Mouse (Mus musculus) embryonic facial prominence, embryonic 10.5 days (tissue): ENCODE data around the gene Zfp786. TPM values are rescaled to one million over a fixed set of nuclear protein-coding genes. Genes with fewer than 3 reads are reported as not detected.
A peak's percentile ranks its signal among the peaks of the same experiment; 100 is the strongest.

Experiments used
- DNase-seq: peaks from one replicate; pipeline ENCODE4 v3.0.0-alpha.2; 2017; ENCODE audit warnings: low spot score
- H3K27ac ChIP-seq: fragments of 300-500 bp; sonication (generic); replicated peaks from 2 replicates; pipeline ENCODE4 v1.5.1; 2016; ENCODE audit warnings: mild to moderate bottlenecking
- H3K27me3 ChIP-seq: fragments of 300-500 bp; sonication (generic); replicated peaks from 2 replicates; pipeline ENCODE4 v1.6.1; 2016; ENCODE audit warnings: low read depth, mild to moderate bottlenecking; ENCODE audit not compliant: poor library complexity, severe bottlenecking
- H3K36me3 ChIP-seq: fragments of 300-500 bp; sonication (generic); replicated peaks from 2 replicates; pipeline ENCODE4 v1.6.1; 2016; ENCODE audit warnings: mild to moderate bottlenecking, moderate library complexity
- H3K4me1 ChIP-seq: fragments of 300-500 bp; sonication (generic); 2 replicates; pipeline ENCODE4 v1.6.1; 2016
- H3K4me3 ChIP-seq: fragments of 300-500 bp; sonication (generic); 2 replicates; pipeline ENCODE4 v1.5.1; 2016; ENCODE audit warnings: mild to moderate bottlenecking, moderate library complexity
- H3K9me3 ChIP-seq: fragments of 300-500 bp; sonication (generic); 2 replicates; pipeline ENCODE4 v1.6.1; 2016; ENCODE audit warnings: mild to moderate bottlenecking
- WGBS: fragments of 180-500 bp; shearing (Covaris S2); methylation state at CpG from one replicate; pipeline ENCODE4 v1.1.7; 2016; 5-methylcytosine and 5-hydroxymethylcytosine counted together
- polyA plus RNA-seq: library from polyadenylated mRNA; unstranded; fragments of >200 nt; fragmentation: Nextera tagmentation; extraction: Ambion mirVana; gene quantifications from 2 replicates; pipeline ENCODE4 v1.2.1, GENCODE M21; 2016

The Zfp786 gene
- polyA plus RNA-seq, 1 experiment from 2014 or later = 7.6 TPM

- no peaks in the 10 kb centered on the region for H3K9me3 ChIP-seq
- peaks cover 37% of the 10 kb centered on the region for H3K36me3 ChIP-seq
- no peak for DNase-seq
- H3K27me3 ChIP-seq = no peaks in the 10 kb centered on the region
- 100% methylated on average over 1 of the region's 1 CpGs for WGBS
- no peak overlapping the region for H3K27ac ChIP-seq
- peaks cover 14% of the 10 kb centered on the region for H3K4me1 ChIP-seq
- H3K4me3 ChIP-seq = no peak overlapping the region
These were observed 14.5 kb downstream of the Zfp786 start for GRCm38 (mm10) chr6:47816151-47816550.

GRCm38 (mm10) chr6:47813257-47813878 lies 17.3 kb downstream of the Zfp786 start, which contains the start of gene Pdia4:
Gene Pdia4 (minus strand): TSS chr6:47813430.
- Histone ChIP-seq H3K36me3 (peaks cover 35% of the 10 kb centered on the region), H3K4me3 (peak within 1 kb of the TSS; percentile 85), H3K27ac (peak within 1 kb of the TSS; percentile 95), H3K27me3 (no peaks in the 10 kb centered on the region), H3K9me3 (no peaks in the 10 kb centered on the region), H3K4me1 (peaks cover 36% of the 10 kb centered on the region)
- peak; percentile 100 for DNase-seq
- under 1% methylated on average over 44 of the region's 44 CpGs for WGBS

- WGBS = 2% methylated on average over 17 of the region's 17 CpGs
- Histone ChIP-seq H3K4me1 (peaks cover 36% of the 10 kb centered on the region), H3K9me3 (no peaks in the 10 kb centered on the region), H3K36me3 (peaks cover 36% of the 10 kb centered on the region), H3K27me3 (no peaks in the 10 kb centered on the region), H3K4me3 (peak overlapping the region; percentile 85), H3K27ac (peak overlapping the region; percentile 95)
- no peak for DNase-seq
These were observed 18.3 kb downstream of the Zfp786 start for GRCm38 (mm10) chr6:47812271-47812915.

- Histone ChIP-seq H3K27ac (peak overlapping the region; percentile 95), H3K9me3 (no peaks in the 10 kb centered on the region), H3K36me3 (peaks cover 42% of the 10 kb centered on the region), H3K27me3 (no peaks in the 10 kb centered on the region), H3K4me3 (peak overlapping the region; percentile 85), H3K4me1 (peaks cover 36% of the 10 kb centered on the region)
- no peak for DNase-seq
- 63% methylated on average over 5 of the region's 5 CpGs for WGBS
These were observed 19.3 kb downstream of the Zfp786 start for GRCm38 (mm10) chr6:47811324-47811723.

GRCm38 (mm10) chr6:47810181-47810580 lies 20.5 kb downstream of the Zfp786 start:
- H3K36me3 ChIP-seq = peaks cover 53% of the 10 kb centered on the region
- H3K27ac ChIP-seq = no peak overlapping the region
- no peaks in the 10 kb centered on the region for H3K27me3 ChIP-seq
- DNase-seq = no peak
- WGBS = 82% methylated on average over 2 of the region's 2 CpGs
- peak overlapping the region; percentile 85 for H3K4me3 ChIP-seq
- peaks cover 36% of the 10 kb centered on the region for H3K4me1 ChIP-seq
- H3K9me3 ChIP-seq = no peaks in the 10 kb centered on the region

- no peak for DNase-seq
- Histone ChIP-seq H3K27ac (no peak overlapping the region), H3K4me3 (peak overlapping the region; percentile 85; the same call in 1 of the 2 replicates), H3K9me3 (no peaks in the 10 kb centered on the region), H3K36me3 (peaks cover 65% of the 10 kb centered on the region), H3K4me1 (peaks cover 31% of the 10 kb centered on the region), H3K27me3 (no peaks in the 10 kb centered on the region)
- 81% methylated on average over 4 of the region's 4 CpGs for WGBS
These were observed 21.6 kb downstream of the Zfp786 start for GRCm38 (mm10) chr6:47809053-47809452.

GRCm38 (mm10) chr6:47808545-47808944 lies 22.1 kb downstream of the Zfp786 start:
- DNase-seq = no peak
- Histone ChIP-seq H3K4me1 (peaks cover 31% of the 10 kb centered on the region), H3K9me3 (no peaks in the 10 kb centered on the region), H3K4me3 (no peak overlapping the region), H3K27ac (no peak overlapping the region), H3K27me3 (no peaks in the 10 kb centered on the region), H3K36me3 (peaks cover 70% of the 10 kb centered on the region)
- WGBS = 95% methylated on average over 5 of the region's 5 CpGs

- Histone ChIP-seq H3K27me3 (no peaks in the 10 kb centered on the region), H3K9me3 (no peaks in the 10 kb centered on the region), H3K36me3 (peaks cover 81% of the 10 kb centered on the region), H3K4me1 (peaks cover 31% of the 10 kb centered on the region), H3K4me3 (no peak overlapping the region), H3K27ac (no peak overlapping the region)
- DNase-seq = no peak
- 89% methylated on average over 2 of the region's 2 CpGs for WGBS
These were observed 23.2 kb downstream of the Zfp786 start for GRCm38 (mm10) chr6:47807419-47807818.

GRCm38 (mm10) chr6:47805520-47805919 lies 25.1 kb downstream of the Zfp786 start:
- H3K36me3 ChIP-seq = peaks cover 99% of the 10 kb centered on the region
- H3K27ac ChIP-seq = no peak overlapping the region
- H3K4me3 ChIP-seq = no peak overlapping the region
- DNase-seq = no peak
- 86% methylated on average over 2 of the region's 2 CpGs for WGBS
- H3K9me3 ChIP-seq = no peaks in the 10 kb centered on the region
- no peaks in the 10 kb centered on the region for H3K27me3 ChIP-seq
- peaks cover 16% of the 10 kb centered on the region for H3K4me1 ChIP-seq

- WGBS = 60% methylated on average over 6 of the region's 6 CpGs
- no peaks in the 10 kb centered on the region for H3K4me1 ChIP-seq
- H3K36me3 ChIP-seq = peaks cover 99% of the 10 kb centered on the region
- no peaks in the 10 kb centered on the region for H3K27me3 ChIP-seq
- no peaks in the 10 kb centered on the region for H3K9me3 ChIP-seq
- no peak overlapping the region for H3K27ac ChIP-seq
- no peak overlapping the region for H3K4me3 ChIP-seq
- DNase-seq = peak; percentile 66
These were observed 31.6 kb downstream of the Zfp786 start for GRCm38 (mm10) chr6:47799079-47799478.

GRCm38 (mm10) chr6:47794106-47794830 lies 36.4 kb downstream of the Zfp786 start:
- 67% methylated on average over 10 of the region's 10 CpGs for WGBS
- no peak for DNase-seq
- Histone ChIP-seq H3K27me3 (no peaks in the 10 kb centered on the region), H3K27ac (no peak overlapping the region), H3K36me3 (peaks cover 72% of the 10 kb centered on the region), H3K4me3 (no peak overlapping the region), H3K9me3 (no peaks in the 10 kb centered on the region), H3K4me1 (no peaks in the 10 kb centered on the region)

- H3K27me3 ChIP-seq = no peaks in the 10 kb centered on the region
- no peak overlapping the region for H3K4me3 ChIP-seq
- WGBS = 86% methylated on average over 5 of the region's 5 CpGs
- peaks cover 7% of the 10 kb centered on the region for H3K4me1 ChIP-seq
- DNase-seq = no peak
- no peak overlapping the region for H3K27ac ChIP-seq
- H3K36me3 ChIP-seq = peaks cover 62% of the 10 kb centered on the region
- no peaks in the 10 kb centered on the region for H3K9me3 ChIP-seq
These were observed 37.4 kb downstream of the Zfp786 start for GRCm38 (mm10) chr6:47793284-47793683.
